8 mouse cellular contexts compared by ENCODE assay signal in the genomic region with DNA sequence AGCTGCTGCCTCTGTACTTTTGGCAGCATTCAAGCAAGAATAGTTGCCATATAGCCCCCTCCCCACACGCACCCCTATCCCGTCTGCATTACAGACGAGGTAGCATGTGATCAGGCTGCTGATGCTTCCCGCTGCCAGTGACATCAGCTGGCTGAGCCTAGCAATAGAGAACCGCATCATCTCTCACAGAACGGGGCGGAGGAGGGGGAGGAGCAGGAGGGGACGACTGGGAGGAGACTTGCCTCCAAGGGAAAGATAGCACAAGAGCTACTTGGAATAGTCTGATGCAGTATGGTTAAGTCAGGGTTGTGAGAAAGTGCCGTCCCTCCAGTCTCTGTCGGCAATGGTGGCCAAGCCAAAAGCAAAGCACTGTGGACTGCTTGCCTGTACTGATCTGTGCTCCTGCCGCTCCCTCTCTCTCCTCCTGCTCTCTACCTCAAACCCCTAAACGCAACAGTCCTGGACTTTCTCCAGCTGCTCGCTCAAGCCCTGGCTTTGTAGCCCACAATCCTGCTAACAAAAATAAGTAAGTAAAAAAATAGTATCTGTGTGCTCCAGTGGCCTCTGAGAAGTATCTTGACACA. TPM values are rescaled to one million over a fixed set of nuclear protein-coding genes. Genes with fewer than 3 reads are reported as not detected.
DNase-seq lines count a peak whose midpoint lies in the region; ATAC-seq lines count a peak whose summit lies in the region.

No protein-coding gene starts in this region.

- DNase-seq in adrenal gland, adult (ENCODE audit: inconsistent age in 2 of 2, low spot score in 1 of 2), result peak; percentile 69 to 86
- no peak for DNase-seq in adrenal gland, postnatal 4 days (ENCODE audit: low spot score in 2 of 2)
- DNase-seq in cerebellum, postnatal 14 days, result peak; percentile 52 to 59
- peak; percentile 38 to 60 for DNase-seq in frontal cortex, postnatal 14 days (ENCODE audit: low spot score in 2 of 2)
- peak; percentile 73 for DNase-seq in hindbrain, embryonic 14.5 days (ENCODE audit: low spot score)
- DNase-seq in limb, embryonic 11.5 days (ENCODE audit: low spot score), result peak; percentile 25
- no peak for DNase-seq in B cell, adult 2 months

- H3K9ac ChIP-seq in hindbrain, embryonic 14.5 days, result peak overlapping the region; percentile 54
- H3K9ac ChIP-seq in limb, embryonic 11.5 days (ENCODE audit: low read length), result no peak overlapping the region
- H3K9ac ChIP-seq in neural tube, embryonic 13.5 days, result peak overlapping the region; percentile 51

- H3K4me2 ChIP-seq in hindbrain, embryonic 14.5 days (replicated peaks), result peak overlapping the region; percentile 58
- H3K4me2 ChIP-seq in limb, embryonic 11.5 days (ENCODE audit: low read depth, severe bottlenecking), result peak overlapping the region; percentile 26; the same call in 1 of the 2 replicates
- H3K4me2 ChIP-seq in neural tube, embryonic 13.5 days, result peak overlapping the region; percentile 51

- H3K9me3 ChIP-seq in hindbrain, embryonic 14.5 days (ENCODE audit: control insufficient read depth, low read length), result no peaks in the 10 kb centered on the region
- no peaks in the 10 kb centered on the region for H3K9me3 ChIP-seq in limb, embryonic 11.5 days (ENCODE audit: control insufficient read depth, low read length)
- H3K9me3 ChIP-seq in neural tube, embryonic 13.5 days, result no peaks in the 10 kb centered on the region

- no peaks in the 10 kb centered on the region for H3K27me3 ChIP-seq in hindbrain, embryonic 14.5 days (ENCODE audit: control insufficient read depth, insufficient read depth, low read length)
- no peaks in the 10 kb centered on the region for H3K27me3 ChIP-seq in limb, embryonic 11.5 days (ENCODE audit: control insufficient read depth, insufficient read depth, low read length)
- 0 out of 2 replicates have a peak, but pooled peaks cover 3% of the 10 kb centered on the region for H3K27me3 ChIP-seq in neural tube, embryonic 13.5 days

- peak overlapping the region; percentile 21 for H3K4me3 ChIP-seq in hindbrain, embryonic 14.5 days (replicated peaks; ENCODE audit: low read length)
- no peak overlapping the region for H3K4me3 ChIP-seq in limb, embryonic 11.5 days (ENCODE audit: low read depth, low read length)
- peak overlapping the region; percentile 26 for H3K4me3 ChIP-seq in neural tube, embryonic 13.5 days

- WGBS in hindbrain, embryonic 14.5 days, result 6% methylated on average over 13 of the region's 13 CpGs
- 5% methylated on average over 13 of the region's 13 CpGs for WGBS in limb, embryonic 11.5 days
- WGBS in neural tube, embryonic 13.5 days, result 5% methylated on average over 13 of the region's 13 CpGs

- no peak overlapping the region for H3K27ac ChIP-seq in hindbrain, embryonic 14.5 days
- no peak overlapping the region for H3K27ac ChIP-seq in limb, embryonic 11.5 days (replicated peaks; ENCODE audit: low read depth, low read length)
- no peak overlapping the region for H3K27ac ChIP-seq in neural tube, embryonic 13.5 days (replicated peaks)

- H3K4me1 ChIP-seq in hindbrain, embryonic 14.5 days (replicated peaks; ENCODE audit: control insufficient read depth, insufficient read depth, low read length), result peaks cover 14% of the 10 kb centered on the region
- no peaks in the 10 kb centered on the region for H3K4me1 ChIP-seq in limb, embryonic 11.5 days (ENCODE audit: control insufficient read depth, insufficient read depth, low read length)
- peaks cover 11% of the 10 kb centered on the region for H3K4me1 ChIP-seq in neural tube, embryonic 13.5 days (replicated peaks)

- peak; percentile 97 for ATAC-seq in hindbrain, embryonic 14.5 days (ENCODE audit: low FRiP score)
- ATAC-seq in limb, embryonic 11.5 days (ENCODE audit: insufficient number of reproducible peaks, low FRiP score, low TSS enrichment, low read depth), result no peak
- ATAC-seq in neural tube, embryonic 13.5 days (ENCODE audit: low read depth), result peak; percentile 96

- no peaks in the 10 kb centered on the region for H3K36me3 ChIP-seq in hindbrain, embryonic 14.5 days (replicated peaks; ENCODE audit: control insufficient read depth, insufficient read depth)
- H3K36me3 ChIP-seq in limb, embryonic 11.5 days (ENCODE audit: control insufficient read depth, insufficient read depth, low read length), result no peaks in the 10 kb centered on the region
- no peaks in the 10 kb centered on the region for H3K36me3 ChIP-seq in neural tube, embryonic 13.5 days

RNA-seq across cellular contexts. Expression of gene Rps17, which starts 27.4 kb away (rescaled TPM):
- total RNA-seq in adrenal gland, postnatal 4 days (2021), result 1,000 to 10,000 TPM; 1,568 to 1,571 TPM
- 653 and 807 TPM in 2 replicates for polyA plus RNA-seq in hindbrain, embryonic 14.5 days (2014; fragmentation: Nextera tagmentation; extraction: Ambion mirVana)
- polyA plus RNA-seq in limb, embryonic 11.5 days (2014; fragmentation: Nextera tagmentation; extraction: Ambion mirVana), result 1,441 and 1,453 TPM in 2 replicates
- polyA plus RNA-seq in neural tube, embryonic 13.5 days (2015; fragmentation: Nextera tagmentation; extraction: Ambion mirVana), result 804 and 855 TPM in 2 replicates

Comparison
In these comparisons a context has a peak if more than half of its experiments do, and no peak if none do; other contexts are left out.
1. DNase-seq: peak in adrenal gland, adult (2 of 2), cerebellum, postnatal 14 days (2 of 2), frontal cortex, postnatal 14 days (2 of 2), hindbrain, embryonic 14.5 days (single experiment) and limb, embryonic 11.5 days (single experiment); none in adrenal gland, postnatal 4 days (0 of 2) and B cell, adult 2 months (0 of 2).
2. Peak in every context shown above with its lines, with median percentiles within 50 percentile points of each other: H3K4me2 ChIP-seq.